In the genomic region with DNA sequence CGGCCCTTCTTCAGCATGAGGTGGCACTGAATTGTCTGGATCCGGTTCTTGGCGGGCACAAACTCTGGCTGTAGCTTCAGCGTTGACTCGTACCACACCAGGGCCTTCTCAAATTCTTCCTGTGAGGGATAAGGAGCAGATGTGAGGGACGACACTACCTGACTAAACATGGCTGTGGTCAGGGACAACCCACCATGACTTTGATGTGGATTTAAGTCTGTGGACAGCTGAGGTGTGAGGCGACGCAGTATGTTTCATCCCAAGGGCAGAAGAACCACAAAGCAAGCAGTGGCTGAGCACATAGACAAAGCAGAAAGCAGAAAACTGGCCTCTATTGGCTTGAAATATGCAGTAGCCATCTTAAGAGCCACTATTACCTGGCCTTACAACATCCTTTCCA, we compare ENCODE assay signal across 30 mouse cellular contexts.
"Had no signal": no experiment of that assay in that cellular context is flagged by ENCODE, and none has a peak within 500 bp of the region (broad histone marks: within the 10 kb centered on the region; RNA-seq: fewer than 3 reads in every experiment).

No protein-coding gene starts in this region.

- H3K27me3 ChIP-seq: limb, embryonic 12.5 days; limb, embryonic 13.5 days; limb, embryonic 15.5 days; liver, embryonic 12.5 days; liver, embryonic 13.5 days; liver, embryonic 15.5 days; lung, embryonic 15.5 days; midbrain, embryonic 12.5 days; midbrain, embryonic 13.5 days; midbrain, embryonic 15.5 days had no signal

- H3K9me3 ChIP-seq: limb, embryonic 10.5 days; limb, embryonic 15.5 days; liver, embryonic 12.5 days; liver, embryonic 13.5 days; liver, embryonic 15.5 days; lung, embryonic 15.5 days; megakaryocyte, embryonic 14.5 days; midbrain, embryonic 10.5 days; midbrain, embryonic 12.5 days had no signal

- H3K9ac ChIP-seq: limb, embryonic 12.5 days; limb, embryonic 13.5 days; limb, embryonic 15.5 days; liver, embryonic 12.5 days; liver, embryonic 13.5 days; liver, embryonic 14.5 days; liver, embryonic 15.5 days; liver, postnatal 0 days; lung, embryonic 14.5 days; lung, embryonic 15.5 days; midbrain, embryonic 12.5 days; midbrain, embryonic 13.5 days; midbrain, embryonic 15.5 days had no signal

- ATAC-seq: liver, embryonic 12.5 days; liver, postnatal 0 days; lung, postnatal 0 days; midbrain, embryonic 13.5 days; midbrain, embryonic 15.5 days; midbrain, embryonic 16.5 days had no signal

- DNase-seq: liver; liver, embryonic 13.5 days; liver, postnatal 0 days; lung, adult 18-20 months; lung, adult 2 months; lung, embryonic 14.5 days; lung, postnatal 10 days; lung, postnatal 14 days; lung, postnatal 36 days; lung, postnatal 4 days; midbrain, embryonic 14.5 days had no signal

- H3K4me3 ChIP-seq: left cerebral cortex, adult 2 months; limb, embryonic 10.5 days; limb, embryonic 12.5 days; limb, embryonic 13.5 days; limb, embryonic 15.5 days; liver, embryonic 12.5 days; liver, embryonic 13.5 days; liver, embryonic 15.5 days; lung, embryonic 15.5 days; megakaryocyte, embryonic 14.5 days; midbrain, embryonic 10.5 days; midbrain, embryonic 12.5 days; midbrain, embryonic 13.5 days; midbrain, embryonic 15.5 days had no signal

- H3K4me2 ChIP-seq: limb, embryonic 12.5 days; limb, embryonic 13.5 days; limb, embryonic 15.5 days; liver, embryonic 11.5 days; liver, embryonic 12.5 days; liver, embryonic 13.5 days; liver, embryonic 15.5 days; lung, embryonic 14.5 days; lung, embryonic 15.5 days; midbrain, embryonic 11.5 days; midbrain, embryonic 12.5 days; midbrain, embryonic 13.5 days; midbrain, embryonic 15.5 days had no signal

- H3K27ac ChIP-seq: left cerebral cortex, adult 2 months; limb, embryonic 10.5 days; limb, embryonic 12.5 days; limb, embryonic 13.5 days; limb, embryonic 15.5 days; liver, embryonic 12.5 days; liver, embryonic 13.5 days; liver, embryonic 14.5 days; liver, embryonic 15.5 days; lung, embryonic 15.5 days; macrophage; midbrain, embryonic 10.5 days; midbrain, embryonic 12.5 days; midbrain, embryonic 13.5 days; midbrain, embryonic 15.5 days had no signal

- H3K4me1 ChIP-seq: limb, embryonic 12.5 days; limb, embryonic 13.5 days; limb, embryonic 15.5 days; liver, embryonic 12.5 days; liver, embryonic 15.5 days; lung, embryonic 15.5 days; midbrain, embryonic 12.5 days; midbrain, embryonic 13.5 days; midbrain, embryonic 15.5 days had no signal
